Mouse (Mus musculus): ENCODE data around the gene Gm11007. TPM values are rescaled to one million over a fixed set of nuclear protein-coding genes. Genes with fewer than 3 reads are reported as not detected.
"Not testable (repeated sequence)": the region's sequence is repeated elsewhere in the genome, so short reads cannot be mapped to it uniquely, and the experiment has no call there.

Gene Gm11007
- not detected in 2 replicates for polyA plus RNA-seq (2012; rRNA removed)

GRCm38 (mm10) chr2:175643678-175644077 is at the start of gene Gm11007:
TSS of gene Gm11007 (plus strand) at chr2:175643978.
- not testable (repeated sequence) for DNase-seq (ENCODE audit: low read depth)

Other genes with a start within 250 kb of the Gm11007 start
- gene Gm4724, start 208.2 kb upstream of the Gm11007 start, polyA plus RNA-seq (2012; rRNA removed), result 6.9 and 7.9 TPM in 2 replicates
- 1.1 and 1.6 TPM in 2 replicates for gene Zfp965, start 174.0 kb upstream of the Gm11007 start, polyA plus RNA-seq (2012; rRNA removed)
- 6.3 and 11.7 TPM in 2 replicates for gene Zfp969, start 59.7 kb downstream of the Gm11007 start, polyA plus RNA-seq (2012; rRNA removed)
- not detected in 2 replicates for gene Gm2007, start 97.6 kb downstream of the Gm11007 start, polyA plus RNA-seq (2012; rRNA removed)
- 2.2 and 2.5 TPM in 2 replicates for gene Gm14288, start 157.1 kb downstream of the Gm11007 start, polyA plus RNA-seq (2012; rRNA removed)
- gene Gm6710, start 225.2 kb downstream of the Gm11007 start, polyA plus RNA-seq (2012; rRNA removed), result 2.8 and 4.6 TPM in 2 replicates